Mouse (Mus musculus) heart, adult 2 months (tissue): ENCODE results near the gene D630003M21Rik.

ENCODE experiments used
- CTCF ChIP-seq: fragments of 200-600 bp; IDR thresholded peaks from 2 replicates; pipeline ENCODE4 v1.8.1; 2022; ENCODE audit warnings: antibody characterized with exemption, mild to moderate bottlenecking, moderate library complexity
- EP300 ChIP-seq: fragments of 200-500 bp; IDR thresholded peaks from 2 replicates; pipeline ENCODE4 v1.6.1; 2011; ENCODE audit warnings: low read depth, low read length, control low read depth; ENCODE audit not compliant: insufficient read depth

DNA sequence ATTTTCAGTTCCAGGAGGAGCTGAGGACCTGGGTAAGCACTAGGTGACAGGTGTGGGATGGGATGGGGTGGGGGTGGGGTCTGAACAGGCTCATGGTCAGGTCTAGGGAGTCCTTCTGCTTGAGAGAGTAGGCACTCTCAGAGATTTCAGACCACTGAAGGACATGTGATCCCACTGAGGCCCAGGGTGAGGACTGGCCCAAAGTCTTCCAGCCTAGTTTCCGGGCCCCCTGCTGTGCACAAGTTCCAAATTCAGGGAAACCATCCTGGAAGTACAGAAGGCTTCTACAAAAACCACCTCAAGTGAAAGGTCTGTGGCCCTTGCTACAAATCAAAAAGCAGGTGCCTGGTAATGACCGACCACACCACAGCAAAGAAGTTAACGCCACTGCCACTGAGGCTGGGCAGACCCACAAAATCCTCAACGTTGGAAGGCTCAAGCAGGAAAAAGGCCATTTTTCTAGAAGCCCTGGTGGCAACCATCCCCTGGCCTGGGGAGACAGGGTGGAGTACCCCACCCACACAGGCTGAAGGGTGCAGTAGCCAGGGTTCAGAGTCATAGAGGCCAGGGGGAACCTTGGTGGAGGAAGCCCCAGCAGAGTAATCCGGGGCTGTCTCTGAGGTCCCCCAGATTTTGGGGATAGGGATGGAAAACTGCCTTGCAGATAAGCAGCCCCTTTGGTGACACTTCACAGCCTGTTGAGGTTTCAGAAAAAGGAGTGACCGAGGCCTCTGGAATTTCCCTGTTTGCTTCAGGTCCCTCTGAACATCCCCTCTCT lies 84.1 kb downstream of the D630003M21Rik start:
- no peak for TF ChIP-seq EP300
- no peak for TF ChIP-seq CTCF
